Mouse (Mus musculus): ENCODE results near the gene Slc2a10.

Slc2a10 gene

GRCm38 (mm10) chr2:165559506-165560235 is 56.1 kb downstream of the Slc2a10 start:
- DNase-seq (ENCODE audit: low read depth, low spot score), result no peak

DNA sequence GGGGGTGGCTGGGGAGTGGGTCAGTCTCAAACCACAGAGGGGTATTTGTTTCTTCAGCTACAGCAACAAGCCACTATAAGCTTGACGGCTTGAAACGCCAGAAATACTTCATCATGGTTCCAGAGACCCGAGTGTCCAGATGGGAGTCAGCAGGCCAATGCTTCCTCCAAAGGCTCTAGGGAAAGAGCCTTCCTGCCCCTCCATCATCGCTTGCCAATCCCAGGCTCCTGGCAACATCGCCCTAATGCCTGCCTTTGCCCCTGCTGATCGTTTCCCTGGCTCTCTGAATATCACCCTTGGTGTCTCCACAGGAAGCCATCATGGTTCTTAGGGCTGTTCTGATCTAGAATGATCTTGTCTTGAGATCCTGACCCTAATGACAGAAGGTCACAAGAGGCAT is 58.3 kb downstream of the Slc2a10 start:
- no peak for DNase-seq (ENCODE audit: low read depth, low spot score)

DNA sequence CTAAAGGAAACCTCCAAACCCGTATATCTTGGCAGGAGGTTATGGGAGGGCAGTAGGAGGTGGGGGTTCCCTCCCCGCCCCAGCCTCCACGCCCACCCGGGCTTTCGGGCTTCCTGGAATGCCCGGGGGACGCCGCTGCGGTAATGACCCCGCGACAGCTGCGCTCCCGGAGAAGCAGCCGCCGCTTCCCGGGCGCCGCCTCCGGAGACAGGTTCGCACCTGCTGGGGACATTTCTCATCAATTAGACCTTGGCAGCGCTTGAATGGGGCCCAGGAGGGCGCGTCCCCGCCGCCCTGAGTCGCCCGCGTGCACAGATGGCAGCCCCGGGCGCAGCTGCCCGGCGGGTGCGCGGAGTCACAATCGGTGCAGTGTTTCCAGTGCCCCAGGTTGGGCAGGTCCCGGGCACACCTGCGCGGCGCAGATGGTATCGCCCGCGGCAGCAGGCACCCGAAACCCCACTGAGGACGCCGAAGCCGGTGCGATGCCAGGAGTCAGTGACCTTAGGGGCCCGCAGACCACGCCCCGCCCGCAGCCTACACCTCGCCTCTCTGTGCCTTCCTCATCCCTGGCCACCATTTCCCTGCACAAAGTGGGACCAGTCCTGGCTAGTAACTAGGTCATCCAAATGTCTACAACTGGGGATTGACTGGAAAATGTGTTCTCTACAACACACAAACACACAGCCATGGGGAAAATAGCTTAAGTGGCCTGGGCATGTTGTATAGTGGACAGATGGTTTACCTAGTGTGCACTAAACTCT is 59.9 kb downstream of the Slc2a10 start:
- DNase-seq (ENCODE audit: low read depth, low spot score), result no peak

- no peak for DNase-seq (ENCODE audit: low read depth, low spot score)
Observed at GRCm38 (mm10) chr2:165564101-165564500, 60.5 kb downstream of the Slc2a10 start.

DNA sequence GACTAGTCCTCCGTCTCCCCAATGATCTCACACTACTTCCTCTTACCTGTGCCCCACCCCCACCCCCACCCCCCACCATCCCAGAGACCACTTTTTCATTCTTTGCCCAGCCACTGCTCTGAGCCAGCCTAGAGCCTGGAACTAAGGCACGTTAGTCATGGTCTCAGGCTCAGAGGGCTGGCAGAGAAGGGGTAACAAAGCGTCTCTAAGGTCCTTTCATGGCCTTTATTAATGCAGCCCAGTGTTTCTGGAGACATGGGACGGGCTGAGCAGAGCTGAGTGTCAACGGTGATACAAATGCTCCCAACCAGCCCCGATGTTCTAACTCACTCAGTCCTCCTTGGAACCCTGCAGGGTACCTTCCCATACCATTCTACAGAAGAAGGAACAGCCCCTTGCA is 61.0 kb downstream of the Slc2a10 start:
- no peak for DNase-seq (ENCODE audit: low read depth, low spot score)

DNA sequence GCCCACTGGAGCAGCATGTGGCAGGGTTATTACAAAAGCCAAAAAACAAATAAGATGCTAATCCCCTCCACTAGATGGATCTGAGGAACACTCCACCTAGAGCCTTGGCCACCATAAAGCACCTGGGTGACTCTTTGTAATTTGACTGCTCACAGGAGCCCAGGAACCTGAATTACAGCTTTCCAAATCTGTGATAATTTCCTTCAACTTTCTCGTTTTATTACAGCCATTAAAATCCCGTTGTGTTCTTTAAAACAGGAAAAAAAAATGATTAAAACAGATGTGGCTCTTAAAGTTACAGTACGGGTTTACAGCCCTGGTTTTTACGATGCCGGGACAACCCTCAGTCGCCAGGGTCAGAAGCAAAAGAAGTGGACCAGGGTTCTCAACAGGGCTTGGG is 63.3 kb downstream of the Slc2a10 start:
- DNase-seq (ENCODE audit: low read depth, low spot score), result no peak

DNA sequence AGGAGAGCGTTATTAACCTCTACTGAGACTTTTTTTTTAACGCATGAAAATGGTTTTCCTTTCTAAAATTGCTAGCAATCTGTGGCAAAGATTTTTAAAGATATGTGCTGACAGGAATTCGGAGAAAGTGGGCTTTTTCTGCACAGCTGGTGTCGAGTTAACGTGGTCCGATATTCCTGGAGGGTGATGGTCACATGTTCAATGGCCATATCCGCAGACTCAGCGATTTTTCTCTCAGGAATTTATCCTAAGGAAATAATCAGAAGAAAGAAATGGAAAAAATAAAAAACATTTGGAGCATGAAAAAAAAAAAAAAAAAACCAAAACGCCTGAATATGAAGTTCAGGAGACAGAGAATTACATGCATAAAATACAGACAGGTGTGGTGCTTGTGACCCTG is 64.2 kb downstream of the Slc2a10 start:
- DNase-seq (ENCODE audit: low read depth, low spot score), result no peak

GRCm38 (mm10) chr2:165568911-165569310 is 65.3 kb downstream of the Slc2a10 start:
- DNase-seq (ENCODE audit: low read depth, low spot score), result no peak

Data from CD4-positive helper T cell, adult 2 months (primary cell).